Mouse (Mus musculus): Measurements from ENCODE around the gene Extl1.

DNA sequence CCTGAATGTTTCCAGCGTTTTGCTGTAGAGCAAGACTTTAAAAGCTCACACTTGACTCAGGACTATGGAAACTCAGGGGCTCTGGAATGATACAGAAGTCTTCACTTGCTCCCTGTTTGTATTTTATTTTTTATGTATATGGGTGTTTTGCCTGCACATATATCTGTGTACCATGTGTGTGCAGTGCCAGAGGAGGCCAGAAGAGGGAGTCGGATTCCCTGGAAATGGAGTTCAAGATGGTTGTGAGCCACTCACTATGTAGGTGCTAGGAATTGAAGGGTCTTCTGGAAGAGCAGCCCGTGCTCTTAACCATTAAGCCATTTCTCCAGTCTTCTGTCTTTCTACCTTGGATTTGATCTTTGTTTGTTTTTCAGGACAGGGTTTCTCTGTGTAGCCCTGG, 62.1 kb downstream of the Extl1 start:
- no peak for TF ChIP-seq POLR2A (IDR thresholded peaks at IDR 0.05; ENCODE audit: borderline replicate concordance, extremely low read depth, insufficient read depth, insufficient read length, poor library complexity, severe bottlenecking)
- TF ChIP-seq CTCF (IDR thresholded peaks at IDR 0.05; ENCODE audit: borderline replicate concordance, extremely low read depth, insufficient read depth, insufficient read length): peak; percentile 15; the same call in 1 of the 2 replicates
